Mouse (Mus musculus): ENCODE results near the gene Tmem141.

Gene Tmem141

DNA sequence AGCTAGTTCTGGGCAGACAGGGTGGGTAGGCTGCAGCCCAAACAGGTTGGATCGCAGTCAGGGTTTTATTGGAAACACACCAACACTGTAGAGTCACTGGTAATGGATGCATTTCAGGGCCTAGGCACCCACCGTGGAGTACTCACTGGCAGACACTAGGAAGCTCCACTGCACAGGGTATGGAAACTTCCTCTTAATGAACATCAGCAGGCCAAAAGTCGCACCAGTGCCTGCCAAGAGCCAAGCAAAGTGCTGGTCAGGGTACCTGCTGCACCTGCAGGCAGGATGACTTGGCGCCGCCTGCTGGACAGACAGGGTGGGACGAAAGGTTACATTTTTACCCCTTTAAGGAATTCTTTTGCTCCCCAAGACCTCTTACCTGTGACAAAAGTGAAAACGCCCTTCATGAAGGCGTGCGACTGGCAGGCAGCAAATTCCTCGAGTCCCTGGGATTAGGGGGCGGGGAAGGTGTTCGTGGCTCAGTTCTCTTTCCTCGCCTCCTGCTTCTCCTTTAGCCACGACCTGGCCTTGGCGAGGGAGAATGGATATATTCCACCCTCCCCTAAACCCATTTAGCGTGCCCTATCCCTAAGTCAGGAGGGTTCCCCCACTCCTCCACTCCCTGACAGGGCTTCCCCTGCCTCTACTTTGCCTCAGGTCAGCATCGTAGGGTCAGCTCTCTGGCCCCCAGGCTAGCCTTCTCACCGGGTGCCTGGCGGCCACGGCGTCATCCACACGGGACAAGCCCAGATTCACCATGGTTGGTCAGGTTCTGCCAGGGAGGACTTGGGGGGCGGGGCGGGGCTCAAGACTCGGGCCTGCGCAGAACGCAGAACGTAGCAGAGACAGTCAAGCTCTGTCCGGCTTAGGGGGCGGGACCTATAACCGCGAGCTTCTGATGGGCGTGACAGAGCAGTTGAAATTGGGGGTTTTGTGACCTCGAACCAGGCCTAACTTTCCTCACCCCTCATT is at the start of gene Tmem141:
Gene Tmem141 (minus strand): TSS at position 777 of the 972 bp plus-strand sequence.
- peak; percentile 87 for DNase-seq (ENCODE audit: low spot score)

DNA sequence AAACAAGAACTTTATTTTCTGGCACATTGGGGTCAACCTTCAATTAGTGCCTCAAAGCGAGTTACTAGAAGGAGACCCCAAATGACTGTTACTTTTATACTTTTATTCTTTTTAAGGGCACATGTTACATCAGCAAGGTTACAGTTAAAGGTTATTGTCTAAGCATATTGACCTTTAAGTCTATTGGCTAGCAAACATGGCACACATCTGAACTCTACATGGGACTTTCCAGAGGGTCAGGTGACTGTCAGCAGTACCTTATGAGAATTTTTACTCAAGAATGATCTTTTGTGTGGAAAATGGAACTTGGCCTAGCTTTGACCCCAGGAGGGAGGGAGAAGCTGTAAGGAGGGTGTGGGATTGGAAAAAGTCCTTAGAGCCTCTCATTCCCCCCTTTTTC is 44.7 kb upstream of the Tmem141 start:
- no peak for DNase-seq (ENCODE audit: low spot score)

DNA sequence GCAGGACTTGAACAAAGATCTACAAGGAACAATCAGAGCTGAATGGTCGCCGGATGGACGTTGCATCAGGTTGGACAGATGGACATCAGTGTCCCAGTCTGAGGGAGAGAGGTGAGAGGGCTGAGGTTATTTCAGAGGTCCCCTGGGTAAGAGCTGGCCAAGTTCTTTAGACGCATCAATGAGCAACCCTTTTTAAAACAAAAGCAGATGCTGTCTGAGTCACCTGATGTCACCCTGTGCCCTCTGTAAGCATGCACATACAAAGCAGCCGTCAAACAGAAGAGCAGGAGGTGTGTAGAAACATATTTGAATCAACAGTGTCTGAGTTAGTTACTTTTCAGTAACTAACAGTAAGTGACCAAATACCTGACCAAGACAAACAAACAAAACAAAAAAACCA is 42.3 kb upstream of the Tmem141 start:
- no peak for DNase-seq (ENCODE audit: low spot score)

- DNase-seq (ENCODE audit: low spot score): no peak
Observed at GRCm38 (mm10) chr2:25663511-25663910, 41.7 kb upstream of the Tmem141 start.

DNA sequence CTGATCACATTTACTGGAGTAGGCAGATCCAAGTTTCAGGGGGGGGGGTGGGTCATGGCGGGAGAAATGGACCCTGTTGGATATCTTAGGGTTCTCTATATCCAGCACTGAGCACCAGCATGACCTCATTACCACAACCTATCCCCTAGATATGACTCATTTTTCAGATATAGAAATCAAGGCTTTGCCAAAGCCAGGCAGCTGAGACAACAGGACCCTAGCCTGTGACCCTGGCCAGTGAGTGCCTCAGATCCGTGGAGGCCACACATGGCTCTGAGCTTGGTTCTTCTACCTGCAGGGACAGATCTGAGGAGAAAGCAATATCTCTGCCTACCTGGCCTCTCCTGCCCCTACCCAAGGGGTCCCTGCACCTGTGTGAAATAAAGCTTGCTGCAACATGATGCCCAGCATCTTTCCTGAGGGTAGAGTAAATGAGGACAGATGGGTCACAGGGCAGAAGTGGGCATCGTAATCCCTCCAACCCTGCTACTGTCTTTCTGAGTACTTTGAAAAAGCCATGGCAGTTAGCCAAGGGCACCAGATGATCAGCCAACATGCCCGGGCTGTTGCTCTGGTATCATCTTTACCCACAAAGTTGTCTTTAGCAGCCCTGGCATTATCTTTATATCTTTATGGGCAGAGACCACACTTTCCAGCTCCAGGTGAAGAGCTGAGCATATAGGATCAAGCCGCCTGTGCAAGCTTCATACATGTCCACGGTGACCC is 39.6 kb upstream of the Tmem141 start:
- no peak for DNase-seq (ENCODE audit: low spot score)

DNA sequence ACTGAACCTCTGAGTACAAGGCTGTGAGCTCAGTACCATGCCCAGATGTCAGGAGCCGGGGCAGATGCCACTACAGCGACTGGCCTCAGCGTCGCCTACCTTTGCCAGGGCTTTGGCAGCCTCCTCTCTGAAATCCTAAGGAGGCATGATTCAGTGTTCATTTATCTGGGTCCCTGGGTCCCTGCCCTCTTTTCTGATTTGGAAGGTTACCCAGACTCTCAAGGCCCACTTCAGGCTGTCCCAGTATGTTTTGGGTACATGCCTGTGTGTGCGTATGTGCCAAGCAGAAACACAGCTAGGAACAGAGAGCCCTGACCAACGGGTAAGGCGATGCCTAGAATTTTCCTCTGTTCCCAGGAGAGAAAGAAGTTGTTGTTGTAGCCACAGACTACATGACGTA is 38.5 kb upstream of the Tmem141 start:
- DNase-seq (ENCODE audit: low spot score): no peak

GRCm38 (mm10) chr2:25657652-25658051 is 35.8 kb upstream of the Tmem141 start, which contains the start of gene Lcn5:
Gene Lcn5, plus strand, starts transcription at chr2:25657952.
- DNase-seq (ENCODE audit: low spot score): no peak

DNA sequence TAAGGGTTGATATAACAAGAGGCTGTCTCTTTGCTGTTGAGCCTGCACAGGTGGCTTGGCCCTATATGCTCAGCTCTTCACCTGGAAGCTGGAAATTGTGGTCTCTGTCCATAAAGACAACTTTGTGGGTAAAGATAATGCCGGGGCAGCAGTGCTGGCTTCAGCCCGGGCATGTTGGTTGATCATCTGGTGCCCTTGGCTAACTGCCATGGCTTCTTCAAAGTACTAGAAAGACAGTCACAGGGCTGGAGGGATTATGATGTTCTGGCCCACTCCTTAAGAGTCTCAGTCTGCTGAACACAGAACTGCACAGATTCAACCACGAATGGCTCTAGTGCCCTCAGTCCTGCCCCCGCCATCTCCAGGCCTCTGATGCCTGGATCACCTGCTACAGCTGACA is 35.4 kb upstream of the Tmem141 start:
- DNase-seq (ENCODE audit: low spot score): no peak

DNA sequence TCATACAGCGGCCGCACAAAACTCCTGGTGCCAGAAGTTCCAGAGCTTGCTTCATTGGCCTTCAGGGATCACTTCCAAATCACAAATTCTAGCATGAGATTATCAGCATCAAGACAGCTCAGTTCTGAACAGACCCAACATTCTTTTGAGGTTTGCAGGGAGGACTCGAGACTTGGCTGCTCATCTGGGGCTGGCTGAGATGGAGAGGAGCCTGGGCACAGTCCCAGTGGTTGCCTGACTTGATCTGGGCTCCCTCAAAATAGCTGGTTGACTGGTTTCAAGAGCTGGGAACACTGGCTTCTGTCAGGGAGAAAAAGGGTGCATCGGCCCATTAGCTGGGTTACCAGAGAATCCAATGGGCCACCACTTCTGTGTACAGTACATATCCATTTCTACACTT is 34.9 kb upstream of the Tmem141 start:
- no peak for DNase-seq (ENCODE audit: low spot score)

DNA sequence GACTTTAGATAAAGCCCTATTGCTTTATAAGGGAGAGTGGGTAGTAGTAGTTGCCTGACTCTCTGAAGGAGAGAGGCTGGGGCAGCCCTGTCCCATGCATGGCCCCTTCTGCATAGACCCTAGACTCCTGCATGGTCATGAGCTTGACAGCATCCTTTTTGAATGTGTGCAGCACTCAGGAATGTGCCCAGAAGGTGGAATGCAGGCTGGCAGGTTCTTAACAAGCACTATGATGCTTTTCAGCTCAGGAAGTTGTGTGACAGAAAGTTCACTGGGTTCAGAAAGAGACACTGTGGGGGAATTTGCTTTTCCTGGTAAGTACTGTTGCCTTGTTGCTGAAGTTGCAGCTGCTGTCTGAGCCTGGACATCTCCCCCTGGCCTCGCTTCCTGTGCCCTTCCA is 32.7 kb upstream of the Tmem141 start:
- DNase-seq (ENCODE audit: low spot score): no peak

DNA sequence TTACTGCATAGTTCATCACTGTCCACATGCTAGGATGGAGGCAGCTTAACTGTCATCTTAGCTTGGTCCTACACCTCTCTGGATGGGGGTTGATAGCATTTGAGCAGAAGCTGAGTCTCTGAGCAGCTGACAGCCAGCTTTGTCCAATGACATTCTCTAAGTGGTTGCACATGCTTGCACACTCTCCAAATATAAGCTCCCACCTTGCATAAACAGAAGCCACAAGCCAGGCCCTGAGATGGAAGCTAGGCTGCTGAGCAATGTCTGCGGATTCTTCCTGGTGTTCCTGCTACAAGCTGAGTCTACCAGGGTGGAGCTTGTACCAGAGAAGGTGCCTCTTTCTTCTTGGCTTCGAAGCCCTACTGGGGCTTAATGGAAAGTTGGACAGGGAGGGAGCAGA is 31.1 kb upstream of the Tmem141 start, which contains the start of gene Lcn8:
Gene Lcn8 (plus strand): TSS at position 219 of the 400 bp plus-strand sequence.
- DNase-seq (ENCODE audit: low spot score): no peak

- DNase-seq (ENCODE audit: low spot score): no peak
Observed at GRCm38 (mm10) chr2:25639890-25640289, 18.1 kb upstream of the Tmem141 start.

DNA sequence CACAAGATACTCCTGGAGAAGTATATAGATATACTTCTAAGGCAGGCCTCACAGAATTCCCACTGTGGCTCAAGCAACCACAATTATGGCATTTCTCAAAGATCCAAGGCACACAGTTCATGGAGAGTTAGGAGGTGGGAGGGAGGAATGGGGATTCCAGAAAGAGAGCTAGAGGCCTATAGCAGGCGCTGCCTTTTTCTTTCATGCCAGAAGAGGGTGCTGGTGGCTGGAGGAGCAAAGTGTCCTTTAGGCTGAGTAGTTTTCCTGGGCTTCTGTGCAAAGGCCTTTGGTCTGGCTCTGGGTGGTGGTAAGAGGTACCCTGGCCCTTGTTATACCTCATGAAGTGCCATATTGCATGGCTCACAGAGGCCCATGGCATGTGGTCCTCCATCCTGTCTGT is 12.2 kb upstream of the Tmem141 start:
- DNase-seq (ENCODE audit: low spot score): no peak

DNA sequence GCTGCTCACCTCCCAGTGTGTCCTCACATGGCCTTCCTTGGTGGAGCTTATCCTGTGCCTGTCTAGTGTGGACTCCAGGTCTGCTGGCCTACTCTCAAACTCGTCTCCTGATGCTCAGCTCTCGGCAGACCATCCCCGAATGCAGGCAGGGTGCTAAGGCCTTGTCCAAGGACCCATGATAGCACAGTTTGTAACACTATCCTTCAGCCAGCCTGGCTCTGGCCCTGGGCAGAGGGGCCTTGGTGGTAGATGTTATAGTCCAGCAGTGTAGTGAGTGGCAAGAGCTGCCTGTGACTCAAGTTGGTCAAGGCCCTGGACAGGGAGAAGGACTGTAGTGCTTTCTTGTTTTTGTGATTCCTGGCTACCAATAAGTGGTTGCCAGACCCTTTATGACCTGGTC is 11.8 kb upstream of the Tmem141 start:
- DNase-seq (ENCODE audit: low spot score): no peak

- no peak for DNase-seq (ENCODE audit: low spot score)
Observed at GRCm38 (mm10) chr2:25628738-25629137, 6.9 kb upstream of the Tmem141 start.

- no peak for DNase-seq (ENCODE audit: low spot score)
Observed at GRCm38 (mm10) chr2:25627811-25628210, 6.0 kb upstream of the Tmem141 start, which contains the start of gene Fcna. Gene Fcna, minus strand, starts transcription at chr2:25628030.

DNA sequence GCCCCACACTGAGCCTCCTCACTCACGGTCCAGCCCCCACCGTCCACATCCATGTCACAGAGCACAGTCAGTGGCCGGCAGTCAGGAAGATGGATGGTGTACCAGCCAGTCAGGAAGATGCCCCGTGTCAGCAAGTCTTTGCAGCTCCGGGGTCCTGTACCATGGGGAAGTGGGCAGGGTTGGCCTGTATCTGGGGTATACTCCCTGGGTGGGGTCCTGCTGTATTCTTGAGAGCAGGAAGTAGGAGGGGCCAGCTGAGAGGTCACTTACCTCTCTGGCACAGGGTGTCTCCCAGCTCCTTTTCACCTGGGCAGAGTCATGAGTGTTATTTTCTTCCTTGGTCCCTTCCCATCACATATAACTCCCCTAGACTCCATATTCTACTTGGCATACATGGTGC is 4.2 kb upstream of the Tmem141 start:
- no peak for DNase-seq (ENCODE audit: low spot score)

DNA sequence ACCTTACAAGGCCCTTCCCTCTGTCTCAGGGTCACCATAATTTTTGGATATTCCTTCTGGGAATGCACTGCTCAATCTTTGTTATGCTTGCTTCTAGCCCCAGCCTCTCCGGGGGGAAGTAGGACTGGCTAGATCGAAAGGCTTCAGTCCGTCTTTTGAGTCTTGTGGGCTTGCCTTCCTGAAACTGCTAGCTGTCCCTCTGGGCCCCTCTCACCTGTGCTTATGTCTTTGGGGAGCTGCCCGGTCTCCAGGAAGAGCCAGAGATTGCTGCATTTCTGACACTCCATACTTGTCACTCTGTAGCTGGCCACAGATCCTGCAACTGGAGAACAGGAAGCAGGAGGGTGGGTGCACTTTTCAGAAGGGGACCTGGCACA is 965 bp downstream of the Tmem141 start:
- no peak for DNase-seq (ENCODE audit: low spot score)

DNA sequence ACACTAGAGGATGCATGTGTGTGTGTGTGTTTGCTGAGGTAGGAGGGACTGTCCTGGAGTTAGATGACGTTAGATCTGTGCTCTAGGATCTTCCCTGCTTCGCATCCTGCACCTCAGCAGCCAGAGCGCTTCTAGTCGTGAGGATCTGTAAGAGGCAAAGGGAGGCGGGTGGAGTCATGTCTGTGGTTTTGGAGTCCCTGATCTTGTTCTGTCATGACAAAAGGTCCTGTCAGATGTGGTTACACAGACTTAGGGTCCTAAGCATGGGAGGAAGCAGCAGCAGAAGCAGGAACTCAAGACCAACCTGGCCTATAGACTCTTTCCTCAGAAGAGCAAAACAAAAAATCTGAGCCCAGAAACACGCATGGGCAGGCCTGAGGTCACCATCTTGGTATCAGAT is 1.4 kb downstream of the Tmem141 start:
- no peak for DNase-seq (ENCODE audit: low spot score)

- no peak for DNase-seq (ENCODE audit: low spot score)
Observed at GRCm38 (mm10) chr2:25617578-25617977, 4.2 kb downstream of the Tmem141 start, which contains the start of gene Ccdc183. Gene Ccdc183, minus strand, starts transcription at chr2:25617678.

GRCm38 (mm10) chr2:25616398-25616797 is 5.4 kb downstream of the Tmem141 start:
- DNase-seq (ENCODE audit: low spot score): no peak

DNA sequence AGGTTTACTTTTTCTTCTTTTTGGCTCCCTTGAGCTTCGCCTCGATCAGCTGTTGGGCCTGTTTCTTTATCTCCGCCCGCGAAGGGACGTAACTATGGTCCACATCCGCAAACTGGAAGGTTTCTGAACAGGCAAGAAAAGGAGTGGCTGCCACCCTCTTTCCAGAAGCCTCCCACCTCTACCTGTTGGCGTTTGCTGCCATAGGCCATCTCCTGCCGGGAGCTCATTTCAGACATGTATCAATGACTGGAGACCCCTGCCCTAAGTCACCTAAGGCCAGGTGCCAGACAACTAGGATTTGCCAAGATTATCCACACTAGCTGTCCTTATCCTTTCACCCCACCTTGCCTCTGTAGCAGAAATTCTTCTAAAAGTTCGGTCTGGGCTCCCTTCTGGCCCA is 13.1 kb downstream of the Tmem141 start:
- no peak for DNase-seq (ENCODE audit: low spot score)

Measured in ovary, adult 18-20 months (tissue).